Mouse (Mus musculus) regulatory T cell (primary cell): ENCODE measurements around the gene Gm3045.

Experiments used
- in situ Hi-C: fragments of 300-600 bp; cut with MboI, MseI; formaldehyde crosslinking; loops from one replicate; pipeline ENCODE4 v1.15.1; 2025; ENCODE audit warnings: high pct_unique_total_duplicates

Gene Gm3045

DNA sequence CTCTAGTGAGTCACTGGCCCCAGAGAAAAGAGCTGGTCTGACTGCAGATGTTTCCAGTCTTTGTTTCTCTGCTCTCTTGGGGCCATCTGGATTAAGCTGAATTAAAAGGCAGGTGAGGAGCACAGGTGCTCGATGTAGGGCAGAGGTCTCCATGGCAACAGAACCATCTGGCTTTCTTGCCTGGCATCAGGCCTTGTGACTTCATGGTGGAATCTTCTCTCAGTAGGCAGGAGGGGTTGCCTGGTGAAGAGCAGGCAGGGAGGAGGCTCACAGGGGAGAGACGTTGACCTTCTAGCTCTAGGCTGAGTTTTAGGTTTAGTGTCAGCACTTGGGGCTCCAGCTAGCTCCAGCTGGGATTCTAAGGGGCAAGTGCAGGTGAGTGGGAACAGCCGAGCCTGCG lies at the start of gene Gm3045:
TSS of gene Gm3045 (plus strand) at position 230 of the 400 bp plus-strand sequence.
- in situ Hi-C loops: loop anchor here (5.0 kb wide), 1 partner anchor 224 kb away; no protein-coding TSS in a partner anchor

DNA sequence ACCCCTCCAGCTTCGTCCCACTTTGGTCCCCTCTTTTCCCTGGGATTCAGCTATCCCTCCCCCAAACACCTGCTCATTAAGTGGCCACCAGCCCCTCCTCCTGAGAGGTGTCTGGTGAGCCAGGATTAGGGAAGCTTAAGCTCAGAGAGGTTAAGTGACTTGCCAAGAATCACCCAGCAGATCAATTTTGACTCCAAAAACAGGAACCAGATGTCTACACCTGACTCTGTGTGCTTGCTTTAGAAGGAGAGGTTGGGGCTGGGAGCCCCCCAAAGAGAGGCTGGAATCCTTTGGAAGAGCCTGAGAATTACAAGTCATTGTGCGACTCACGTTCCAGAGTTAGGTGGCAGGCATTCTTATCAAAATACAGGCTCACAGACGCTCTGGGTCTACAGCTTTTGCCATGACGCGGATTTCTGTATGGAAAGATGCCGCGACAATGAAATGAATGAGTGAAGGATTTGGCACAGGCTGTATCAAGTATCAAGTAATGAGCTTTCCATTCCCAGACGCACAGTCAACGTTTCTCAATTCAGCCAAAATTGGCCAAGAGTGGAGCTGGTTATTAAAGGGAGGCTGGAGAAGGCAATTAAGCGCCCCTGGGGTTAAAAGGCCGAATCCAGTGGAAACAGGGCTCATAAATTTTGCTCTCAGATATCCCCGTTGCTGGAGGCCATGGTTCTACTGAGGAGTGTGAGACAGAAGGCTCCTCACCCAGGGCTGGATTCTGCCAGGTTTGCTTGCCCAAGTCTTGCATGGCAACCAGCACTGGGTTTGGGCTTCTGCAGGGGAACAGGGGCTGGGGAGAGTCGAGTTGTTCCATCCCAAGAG lies 45.3 kb upstream of the Gm3045 start:
- in situ Hi-C loops: no loop called here

DNA sequence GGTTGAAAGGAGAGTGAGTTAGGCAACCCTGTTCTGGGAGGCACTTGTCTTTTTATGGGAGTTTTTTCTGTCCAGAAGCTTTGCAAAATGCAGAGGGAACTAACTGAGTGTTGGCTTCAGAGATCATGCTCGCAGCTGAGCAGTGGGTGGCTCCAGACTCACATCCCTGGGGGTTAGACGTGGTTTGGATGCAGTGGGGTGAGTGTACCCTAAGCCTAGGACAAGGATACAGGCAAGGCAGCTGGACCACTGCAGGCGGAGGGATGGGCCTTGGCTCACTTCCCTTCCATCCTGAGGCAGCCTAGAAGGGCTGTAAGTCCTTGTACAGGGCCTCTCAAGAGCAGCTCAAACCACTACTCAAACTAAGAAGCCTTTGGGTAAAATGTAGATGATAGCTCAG lies 43.0 kb upstream of the Gm3045 start:
- in situ Hi-C loops: no loop called here

DNA sequence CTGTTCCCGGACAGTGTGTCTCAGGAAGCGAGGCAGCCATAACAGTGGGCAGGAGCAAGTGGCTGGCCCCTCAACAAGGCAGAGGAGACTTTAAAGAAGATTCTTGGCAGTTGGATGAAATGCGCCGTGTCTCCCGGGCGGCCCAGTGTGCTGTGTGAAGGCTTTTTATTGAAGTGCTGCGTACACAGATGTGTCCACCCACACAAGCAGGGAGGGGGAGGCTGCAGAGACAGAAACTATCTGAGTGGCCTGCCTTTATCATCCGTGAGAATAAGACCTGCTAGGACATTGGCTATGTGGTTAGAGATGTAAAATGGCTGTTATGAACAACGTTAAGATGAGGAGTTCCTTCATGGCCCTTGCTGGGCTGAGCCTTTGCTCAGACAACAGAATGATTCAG lies 40.0 kb upstream of the Gm3045 start:
- in situ Hi-C loops: no loop called here

DNA sequence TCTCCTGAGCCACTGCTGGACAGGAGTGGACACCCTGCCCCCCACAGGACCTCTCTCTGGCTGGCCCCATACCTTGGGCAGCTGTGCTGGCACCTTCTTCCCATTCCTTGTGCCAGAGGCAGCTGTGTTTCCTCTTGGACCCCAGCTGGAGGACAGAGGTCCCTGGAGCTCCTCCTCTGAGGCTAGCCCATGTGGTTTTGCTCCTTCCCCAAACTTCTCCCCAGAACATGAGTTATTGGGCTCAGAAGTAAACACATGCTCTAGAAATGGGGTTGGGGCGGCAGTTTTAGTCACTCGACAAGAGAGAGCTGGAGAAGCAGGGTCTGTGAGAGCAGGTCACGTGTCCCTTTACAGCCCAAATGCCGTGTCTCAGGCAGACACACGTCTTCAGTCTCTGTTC lies 39.0 kb upstream of the Gm3045 start:
- in situ Hi-C loops: no loop called here

DNA sequence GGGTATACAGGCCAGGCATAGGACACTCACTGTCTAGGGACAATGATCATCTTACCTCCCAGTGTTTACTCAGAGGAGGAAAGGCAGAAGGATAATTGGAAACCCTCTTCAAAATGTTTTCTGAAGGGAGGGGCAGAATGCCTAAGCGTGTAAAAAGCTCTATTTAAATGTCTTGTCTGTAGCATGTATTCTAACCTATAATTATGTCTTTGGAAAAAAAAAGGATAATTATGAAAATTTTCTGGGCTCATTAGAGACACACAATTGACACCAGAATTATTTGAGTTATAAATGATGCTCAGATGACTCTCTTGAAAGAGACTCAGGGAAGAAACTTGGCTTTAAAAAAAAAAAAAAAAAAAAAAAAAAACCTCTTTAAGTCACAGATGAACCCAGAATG lies 38.4 kb upstream of the Gm3045 start:
- in situ Hi-C loops: no loop called here

DNA sequence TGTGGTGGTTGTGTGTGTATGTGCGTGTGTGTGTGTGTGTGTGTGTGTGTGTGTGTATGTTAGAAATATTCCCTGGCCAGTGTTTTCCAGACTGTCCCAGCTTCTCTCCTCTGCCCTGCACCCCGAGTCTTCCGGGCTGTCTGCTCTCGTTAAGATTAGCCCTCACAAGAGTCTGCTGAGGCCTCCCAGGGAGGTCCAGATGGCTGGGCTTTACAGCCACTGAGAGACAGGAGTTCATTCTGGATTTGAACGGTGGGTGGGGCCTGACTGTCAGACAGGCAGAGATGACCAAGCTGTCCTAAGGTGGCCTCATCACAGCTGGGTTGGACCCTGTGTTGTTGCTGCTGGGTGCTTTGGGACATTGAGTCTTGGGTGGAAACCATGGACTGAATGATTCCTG lies 28.8 kb upstream of the Gm3045 start:
- in situ Hi-C loops: loop anchor here (5.0 kb wide), 1 partner anchor 555 kb away; no protein-coding TSS in a partner anchor

DNA sequence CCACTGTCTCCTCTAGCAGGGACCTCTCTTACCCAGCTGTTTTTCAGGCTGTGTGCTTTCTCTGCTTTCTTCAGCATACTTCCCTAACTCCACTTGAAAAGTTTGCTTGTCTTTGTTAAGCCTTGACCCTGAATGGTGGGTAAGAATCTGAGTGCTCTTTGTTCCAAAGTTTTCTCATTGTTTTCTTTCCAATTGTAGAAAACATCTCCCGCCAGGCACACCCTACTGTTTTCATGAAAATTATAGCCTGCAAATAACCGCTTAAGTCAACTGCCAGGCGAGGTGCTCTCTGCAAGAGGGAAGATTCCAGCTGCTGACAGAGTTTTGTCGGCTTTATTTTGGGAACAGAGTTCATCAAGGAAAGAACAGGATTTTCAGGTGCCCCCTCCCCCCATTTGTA lies 25.2 kb upstream of the Gm3045 start:
- in situ Hi-C loops: no loop called here

DNA sequence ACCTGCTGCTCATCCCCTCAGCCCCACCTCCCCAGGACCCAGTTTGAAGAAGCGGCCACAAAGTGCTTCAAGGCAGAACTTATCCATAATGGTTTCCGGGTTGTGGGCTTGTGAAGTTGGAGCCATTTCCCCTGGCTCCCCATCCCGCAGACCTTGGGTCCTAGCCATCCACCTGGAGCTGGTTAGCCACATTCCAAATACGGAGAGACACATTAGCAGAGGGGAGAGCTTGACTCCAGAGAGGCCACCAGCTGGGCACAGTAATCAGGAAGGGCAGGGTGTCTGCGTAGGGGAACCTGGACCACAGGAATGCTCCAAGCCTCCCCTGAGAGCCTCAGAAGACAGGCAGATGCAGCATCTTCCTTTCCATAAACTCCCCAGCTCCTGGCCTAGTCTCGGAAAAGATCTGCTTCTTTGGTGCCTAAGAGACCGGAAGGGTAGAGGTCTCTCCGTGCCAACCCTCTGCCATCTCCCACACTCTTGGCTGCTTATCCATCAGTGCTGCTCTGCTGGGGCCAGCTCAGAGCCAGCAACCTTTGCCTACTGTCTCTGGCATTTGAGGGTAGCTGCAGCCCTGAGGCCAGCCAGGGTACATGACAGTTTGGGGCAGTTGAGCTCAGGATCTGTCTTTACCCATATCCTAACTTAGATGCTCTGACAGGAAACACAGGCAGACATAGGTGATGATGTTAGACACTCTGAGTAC lies 22.9 kb upstream of the Gm3045 start:
- in situ Hi-C loops: no loop called here

DNA sequence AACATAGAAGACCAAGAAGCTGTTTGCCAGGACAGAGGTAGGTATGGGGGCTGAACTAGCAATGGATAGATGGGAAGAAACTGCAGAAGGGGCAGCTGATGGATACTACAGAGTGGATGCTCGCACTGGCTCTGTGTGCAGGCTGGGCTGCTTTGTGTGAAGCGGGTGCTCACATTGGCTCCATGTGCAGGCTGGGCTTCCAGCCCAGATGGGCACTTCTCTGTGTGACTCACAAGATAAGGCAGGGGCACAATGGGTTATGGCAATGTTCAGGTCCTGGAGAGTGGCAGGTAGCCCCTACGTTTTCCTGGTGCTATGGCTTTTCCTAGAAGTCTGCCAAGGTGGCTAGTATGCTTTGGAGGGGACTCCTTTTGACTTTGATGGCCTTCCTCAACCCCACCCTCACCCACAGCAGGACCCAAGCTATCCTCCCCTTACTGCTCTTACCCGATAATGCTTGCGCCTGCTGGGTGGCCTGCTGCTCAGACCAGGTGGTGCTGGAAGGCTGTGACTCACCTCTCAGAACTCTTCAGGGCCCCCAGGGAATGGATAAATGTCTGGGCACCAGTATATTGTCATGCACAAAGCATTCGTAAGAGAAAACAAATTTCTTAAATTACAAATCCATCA lies 21.8 kb upstream of the Gm3045 start:
- in situ Hi-C loops: no loop called here

DNA sequence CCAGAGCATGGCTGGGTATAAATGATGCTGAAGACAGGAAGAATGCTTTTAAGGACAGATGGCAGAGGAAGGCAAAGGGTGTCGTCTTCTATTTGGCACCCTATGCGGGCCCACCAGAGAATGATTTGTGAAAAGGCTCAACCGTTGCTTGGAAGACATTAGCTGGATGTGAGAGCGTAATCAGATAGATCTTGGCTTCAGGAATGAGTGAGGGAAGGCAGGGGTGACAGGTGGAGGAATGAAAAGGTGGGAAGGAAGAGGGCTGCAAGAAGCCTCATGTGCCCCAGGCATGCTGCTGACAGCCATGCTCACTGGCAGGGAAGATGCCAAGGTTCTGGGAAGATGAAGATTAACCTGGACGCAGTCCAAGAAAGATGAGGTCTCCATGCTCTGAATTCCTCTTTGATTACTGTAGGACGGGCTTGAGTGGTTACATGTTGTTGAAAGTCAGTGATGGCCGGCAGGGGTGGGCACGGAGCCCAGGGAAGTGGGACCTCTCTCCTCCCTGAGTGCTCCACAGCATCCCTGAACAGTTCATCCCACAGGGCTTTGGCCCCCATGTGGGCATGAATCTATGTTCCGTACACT lies 14.0 kb upstream of the Gm3045 start:
- in situ Hi-C loops: no loop called here

DNA sequence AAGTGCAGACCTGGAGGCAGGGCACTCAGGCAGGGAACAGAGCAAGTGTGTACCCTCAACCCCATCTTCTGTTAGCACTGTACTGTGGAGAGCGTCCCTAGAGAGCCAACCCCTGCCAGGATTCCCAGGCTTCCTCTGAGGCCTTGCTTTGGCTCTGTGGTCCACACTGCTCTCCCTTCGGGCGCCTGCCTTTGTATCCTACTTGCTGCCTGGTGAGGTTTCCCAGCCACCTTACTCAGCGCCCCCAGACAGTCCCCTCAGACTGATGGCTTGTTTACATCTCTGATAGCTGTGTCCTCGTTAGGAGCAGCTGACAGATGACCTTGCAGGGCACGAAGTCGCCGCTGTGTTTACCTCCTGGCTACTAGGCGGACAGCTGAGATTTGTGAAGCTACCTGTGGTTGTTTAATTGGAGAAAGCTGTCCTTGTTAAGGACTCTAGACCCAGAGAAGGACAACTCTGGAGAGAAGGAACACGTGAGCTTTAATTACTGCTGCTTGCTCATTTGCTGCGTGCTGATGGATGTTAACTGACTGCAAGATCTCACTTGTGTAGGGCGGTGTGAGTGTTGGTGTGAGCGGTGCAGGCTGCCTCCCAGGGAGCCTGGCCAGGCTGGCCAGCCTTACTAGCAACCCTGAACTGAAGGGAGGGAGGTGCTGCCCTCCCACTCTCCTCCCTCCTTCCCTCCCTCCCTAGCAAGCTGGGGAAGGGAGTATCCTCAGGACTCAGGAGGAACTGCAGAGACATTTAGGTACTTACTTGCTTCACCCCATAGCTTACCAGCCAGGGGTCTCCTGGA lies 7.5 kb upstream of the Gm3045 start:
- in situ Hi-C loops: no loop called here

DNA sequence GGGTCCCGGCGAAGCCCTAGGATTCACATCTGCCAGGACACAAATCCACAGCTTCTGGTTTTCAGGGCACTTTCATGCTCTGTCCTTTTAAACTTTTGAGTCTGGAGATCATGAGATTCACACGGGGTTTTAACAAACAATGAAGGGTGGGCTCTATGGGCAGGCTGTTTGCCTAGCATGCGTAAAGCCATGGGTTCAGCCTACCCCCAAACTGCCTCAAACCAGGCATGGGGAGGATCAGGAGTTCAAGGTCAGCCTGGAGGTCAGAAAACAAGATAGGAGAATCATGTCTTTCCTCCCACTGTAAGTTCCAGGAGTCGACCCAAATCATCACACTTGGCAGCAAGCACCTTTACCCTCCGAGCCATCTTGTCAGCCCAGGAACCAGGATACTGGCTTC lies 6.9 kb upstream of the Gm3045 start:
- in situ Hi-C loops: no loop called here

DNA sequence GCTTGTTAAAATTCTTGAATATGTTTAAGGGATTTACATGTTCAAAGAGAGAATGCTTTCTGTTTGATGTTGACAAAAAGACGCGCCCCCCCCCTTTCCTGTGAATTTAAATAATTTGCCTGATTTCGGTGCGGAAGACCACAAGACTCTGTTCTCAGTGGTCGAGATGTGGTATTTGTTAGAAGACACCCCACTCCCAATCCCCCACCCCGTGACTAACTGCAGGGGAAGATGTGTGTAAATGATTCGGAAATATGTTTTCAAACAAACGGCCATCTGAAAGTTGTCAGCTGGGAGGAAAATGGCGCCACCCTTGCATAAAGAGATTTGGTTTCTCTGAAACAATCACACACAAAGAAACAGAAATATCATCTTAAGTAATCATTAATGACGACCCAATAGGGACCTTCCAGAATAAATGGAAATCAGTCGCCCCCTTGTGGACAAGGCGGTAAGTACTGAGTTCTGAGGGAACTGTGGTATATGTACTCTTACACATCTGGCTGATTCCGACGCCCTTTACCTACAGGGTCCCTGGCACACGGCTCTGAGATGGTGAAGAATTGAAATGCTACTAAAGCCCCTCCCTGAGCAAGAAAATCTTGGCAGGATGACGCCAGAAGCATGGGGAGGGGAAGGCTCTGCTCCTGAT lies 4.2 kb upstream of the Gm3045 start:
- in situ Hi-C loops: no loop called here

DNA sequence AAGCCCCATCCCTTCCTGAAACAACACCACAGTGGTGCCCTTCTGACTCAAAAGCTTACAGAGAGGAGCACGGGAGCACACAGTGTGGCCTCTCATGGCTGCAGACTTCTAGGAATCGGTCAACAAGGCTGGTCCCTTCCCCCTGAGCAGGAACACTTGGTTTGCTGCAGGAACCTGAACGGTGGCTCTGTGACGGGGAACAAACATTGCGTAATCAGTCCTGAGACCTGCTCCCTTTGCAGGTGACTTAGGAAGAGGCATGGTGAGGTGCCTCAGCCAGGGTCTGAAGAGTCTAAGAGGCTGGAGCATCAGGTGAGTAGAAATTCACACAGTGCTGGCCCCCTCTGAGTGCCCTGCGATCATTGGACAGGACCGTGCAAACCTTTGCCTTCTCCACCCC lies 463 bp upstream of the Gm3045 start:
- in situ Hi-C loops: loop anchor here (5.0 kb wide), 1 partner anchor 224 kb away; no protein-coding TSS in a partner anchor

DNA sequence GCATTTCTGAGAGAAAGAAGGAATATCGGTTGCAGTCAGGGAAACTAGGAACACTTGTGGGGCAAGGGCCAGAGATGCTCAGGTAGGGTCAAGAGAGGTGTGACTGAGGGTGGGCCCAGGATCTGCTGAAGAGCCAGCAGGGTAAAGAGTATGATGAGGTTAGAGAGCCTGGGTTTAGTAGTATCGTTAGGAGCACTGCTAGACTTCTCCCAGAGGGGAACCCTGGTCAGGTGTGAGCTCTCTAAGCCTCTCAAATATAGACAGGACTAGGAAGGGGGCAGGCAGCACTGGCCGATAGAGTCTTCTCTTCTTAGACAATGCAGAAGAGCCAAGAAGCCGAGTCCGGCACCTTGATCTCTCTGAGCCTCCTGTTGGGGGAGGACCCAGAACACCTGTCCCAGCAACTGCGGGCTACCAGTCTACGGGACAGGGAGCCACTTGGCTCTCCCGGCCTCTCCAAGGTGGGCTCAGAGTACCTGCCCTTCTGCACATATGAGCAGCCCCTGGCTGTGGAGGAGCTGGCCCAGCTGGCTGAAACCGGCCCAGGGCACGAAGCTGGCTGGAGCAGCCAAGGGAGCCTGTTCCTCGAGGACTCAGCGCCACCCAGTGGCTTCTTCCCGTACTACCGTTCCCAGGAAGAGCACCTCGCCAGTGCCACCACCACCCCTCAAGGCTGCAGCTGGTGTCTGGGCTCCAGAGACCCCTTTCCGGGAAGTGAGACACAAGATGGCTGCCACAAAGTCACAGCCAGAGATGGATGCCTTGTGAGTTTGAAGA lies 2.5 kb downstream of the Gm3045 start:
- in situ Hi-C loops: loop anchor here (5.0 kb wide), 1 partner anchor 227 kb away; no protein-coding TSS in a partner anchor

DNA sequence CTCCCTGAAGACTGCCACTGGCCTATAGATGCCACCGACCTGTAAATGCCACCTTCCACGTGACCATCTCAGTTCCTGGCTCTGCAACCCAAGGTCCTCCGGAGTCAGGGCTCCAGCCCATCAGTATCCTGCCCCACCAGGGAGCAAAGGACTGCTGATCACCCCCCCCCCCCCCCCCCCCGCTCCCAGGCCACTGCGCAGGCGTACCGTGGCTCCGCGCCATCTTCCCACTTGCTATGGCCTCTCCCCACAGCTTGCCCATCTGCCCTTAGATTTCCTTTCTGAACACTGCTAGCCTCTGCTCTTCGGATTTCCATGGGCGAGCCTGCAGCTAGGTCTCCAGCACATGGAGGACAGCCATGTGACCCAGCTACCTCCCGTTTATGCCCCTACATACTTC lies 6.1 kb downstream of the Gm3045 start:
- in situ Hi-C loops: loop anchor here (5.0 kb wide), 1 partner anchor 140 kb away; no protein-coding TSS in a partner anchor

DNA sequence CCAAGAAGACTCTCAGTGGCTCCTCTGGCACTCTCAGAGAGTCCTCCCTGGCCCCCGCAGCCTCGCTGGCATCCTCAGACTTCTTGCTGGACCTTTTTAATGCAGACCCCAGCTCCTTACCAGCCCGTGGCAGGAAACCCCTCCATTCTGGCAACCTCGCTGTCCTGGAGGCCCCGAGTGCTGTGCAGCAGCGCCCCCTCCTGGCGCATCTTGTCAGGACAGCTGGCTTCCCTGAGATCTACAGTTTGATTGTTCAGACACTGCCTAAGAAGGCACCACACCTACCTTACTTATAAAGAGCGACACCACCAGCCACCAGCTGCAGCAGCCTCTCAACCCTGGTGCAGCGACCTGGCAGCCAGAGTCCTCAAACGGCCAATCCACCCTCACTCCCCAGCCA lies 7.1 kb downstream of the Gm3045 start:
- in situ Hi-C loops: loop anchor here (5.0 kb wide), 1 partner anchor 141 kb away; no protein-coding TSS in a partner anchor

DNA sequence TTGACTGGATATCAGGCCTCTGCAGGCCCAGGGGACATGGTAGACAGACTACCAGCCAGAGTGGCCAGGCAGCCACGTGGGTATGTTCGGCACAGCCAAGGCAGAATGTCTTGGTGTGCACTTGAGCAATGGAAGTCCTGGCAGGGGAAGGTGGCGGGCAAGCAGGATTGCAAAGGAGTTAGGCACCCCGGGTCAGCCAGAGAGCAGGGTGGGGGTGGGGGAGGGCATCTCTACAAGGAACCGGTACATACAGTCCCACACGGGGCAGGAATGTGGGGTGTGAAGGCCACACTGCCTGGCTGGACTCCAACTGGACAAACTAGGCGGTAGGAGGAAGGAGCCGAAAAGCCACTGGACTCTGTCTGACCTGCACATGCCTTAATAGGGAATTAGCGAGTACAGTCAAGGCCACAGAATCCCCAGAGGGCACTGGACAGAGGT lies 7.9 kb downstream of the Gm3045 start:
- in situ Hi-C loops: loop anchor here (5.0 kb wide), 1 partner anchor 142 kb away; no protein-coding TSS in a partner anchor
